8 mouse cellular contexts compared by ENCODE assay signal in genomic region chr19:53084735-53085134, GRCm38 (mm10). TPM values are rescaled to one million over a fixed set of nuclear protein-coding genes. Genes with fewer than 3 reads are reported as not detected.
DNase-seq lines count a peak whose midpoint lies in the region; ATAC-seq and TF ChIP-seq lines count a peak whose summit lies in the region.

No protein-coding gene starts in this region.

- ATAC-seq in limb, embryonic 14.5 days (ENCODE audit: low FRiP score, low read depth): peak; percentile 39; the same call in 1 of the 2 replicates
- ATAC-seq in forebrain, embryonic 12.5 days (ENCODE audit: low FRiP score): no peak
- no peak for ATAC-seq in forebrain, embryonic 14.5 days

- 0 out of 2 replicates have a peak, but pooled peaks cover 4% of the 10 kb centered on the region for H3K9me3 ChIP-seq in heart, embryonic 10.5 days
- H3K9me3 ChIP-seq in limb, embryonic 14.5 days (ENCODE audit: control insufficient read depth, low read length): no peaks in the 10 kb centered on the region
- H3K9me3 ChIP-seq in forebrain, embryonic 12.5 days: no peaks in the 10 kb centered on the region
- H3K9me3 ChIP-seq in forebrain, embryonic 14.5 days (replicated peaks; ENCODE audit: control insufficient read depth, low read length): no peaks in the 10 kb centered on the region

- no peak overlapping the region for H3K4me2 ChIP-seq in limb, embryonic 14.5 days (replicated peaks; ENCODE audit: low read depth, low read length, severe bottlenecking)
- H3K4me2 ChIP-seq in forebrain, embryonic 12.5 days: no peak overlapping the region
- H3K4me2 ChIP-seq in forebrain, embryonic 14.5 days (ENCODE audit: low read length): no peak overlapping the region

- no peak for TF ChIP-seq POLR2A in brain, embryonic 14.5 days (IDR thresholded peaks at IDR 0.05; ENCODE audit: borderline replicate concordance, extremely low read depth, insufficient read depth, insufficient read length, poor library complexity, severe bottlenecking)
- TF ChIP-seq POLR2A in limb, embryonic 14.5 days (IDR thresholded peaks at IDR 0.05; ENCODE audit: borderline replicate concordance, extremely low read depth, insufficient read depth, insufficient read length): no peak

- WGBS in heart, embryonic 10.5 days: 43% methylated on average over 5 of the region's 5 CpGs
- 38% methylated on average over 5 of the region's 5 CpGs for WGBS in limb, embryonic 14.5 days
- 76% methylated on average over 5 of the region's 5 CpGs for WGBS in forebrain, embryonic 12.5 days
- WGBS in forebrain, embryonic 14.5 days: 72% methylated on average over 5 of the region's 5 CpGs

- H3K36me3 ChIP-seq in heart, embryonic 10.5 days: peaks cover 5% of the 10 kb centered on the region; the same call in 1 of the 2 replicates
- no peaks in the 10 kb centered on the region for H3K36me3 ChIP-seq in limb, embryonic 14.5 days (ENCODE audit: control insufficient read depth, insufficient read depth, low read length)
- H3K36me3 ChIP-seq in forebrain, embryonic 12.5 days (replicated peaks): no peaks in the 10 kb centered on the region
- H3K36me3 ChIP-seq in forebrain, embryonic 14.5 days (ENCODE audit: control insufficient read depth, insufficient read depth, low read length): no peaks in the 10 kb centered on the region

- no peak overlapping the region for H3K4me3 ChIP-seq in heart, embryonic 10.5 days
- H3K4me3 ChIP-seq in limb, embryonic 14.5 days (replicated peaks; ENCODE audit: low read length): no peak overlapping the region
- H3K4me3 ChIP-seq in forebrain, embryonic 12.5 days (replicated peaks): no peak overlapping the region
- H3K4me3 ChIP-seq in forebrain, embryonic 14.5 days (ENCODE audit: low read depth, low read length): no peak overlapping the region

- peak; percentile 48 for DNase-seq in adrenal gland, adult 2 months
- DNase-seq in adrenal gland, postnatal 14 days: no peak
- peak; percentile 44 for DNase-seq in brain, embryonic 14.5 days (ENCODE audit: low read depth)
- DNase-seq in heart, embryonic 10.5 days (ENCODE audit: low spot score): no peak
- DNase-seq in limb, embryonic 14.5 days (ENCODE audit: low spot score): peak; percentile 72
- DNase-seq in ovary, postnatal 10 days (ENCODE audit: low spot score): no peak
- DNase-seq in forebrain, embryonic 14.5 days (ENCODE audit: low spot score): no peak

- no peak overlapping the region for H3K9ac ChIP-seq in limb, embryonic 14.5 days (ENCODE audit: low read depth, low read length, severe bottlenecking)
- H3K9ac ChIP-seq in forebrain, embryonic 12.5 days: no peak overlapping the region
- no peak overlapping the region for H3K9ac ChIP-seq in forebrain, embryonic 14.5 days (ENCODE audit: low read length)

- no peak for TF ChIP-seq CTCF in brain, embryonic 14.5 days (IDR thresholded peaks at IDR 0.05; ENCODE audit: borderline replicate concordance, extremely low read depth, insufficient read depth, insufficient read length)

- H3K27me3 ChIP-seq in heart, embryonic 10.5 days (ENCODE audit: insufficient read depth, poor library complexity, severe bottlenecking): no peaks in the 10 kb centered on the region
- H3K27me3 ChIP-seq in limb, embryonic 14.5 days (ENCODE audit: control insufficient read depth, insufficient read depth, low read length): no peaks in the 10 kb centered on the region
- no peaks in the 10 kb centered on the region for H3K27me3 ChIP-seq in forebrain, embryonic 12.5 days
- no peaks in the 10 kb centered on the region for H3K27me3 ChIP-seq in forebrain, embryonic 14.5 days (replicated peaks; ENCODE audit: control insufficient read depth, insufficient read depth, low read length)

- 0 out of 2 replicates have a peak overlapping the region, but pooled peaks have one; percentile 16 for H3K27ac ChIP-seq in heart, embryonic 10.5 days
- no peak overlapping the region for H3K27ac ChIP-seq in limb, embryonic 14.5 days (replicated peaks; ENCODE audit: low read depth, low read length)
- no peak overlapping the region for H3K27ac ChIP-seq in forebrain, embryonic 12.5 days
- H3K27ac ChIP-seq in forebrain, embryonic 14.5 days (ENCODE audit: low read depth, low read length): no peak overlapping the region

- H3K4me1 ChIP-seq in heart, embryonic 10.5 days: peaks cover 35% of the 10 kb centered on the region
- peaks cover 32% of the 10 kb centered on the region for H3K4me1 ChIP-seq in limb, embryonic 14.5 days (ENCODE audit: control insufficient read depth, insufficient read depth, low read length)
- H3K4me1 ChIP-seq in forebrain, embryonic 12.5 days: peaks cover 12% of the 10 kb centered on the region
- H3K4me1 ChIP-seq in forebrain, embryonic 14.5 days (ENCODE audit: control insufficient read depth, insufficient read depth, low read length): peaks cover 10% of the 10 kb centered on the region; the same call in 1 of the 2 replicates

RNA-seq across cellular contexts. Expression of gene Xpnpep1, which starts 44.7 kb away (rescaled TPM):
- 10 to 100 TPM; 73.7 to 82.0 TPM for total RNA-seq in adrenal gland, adult 2 months (2021)
- polyA plus RNA-seq in adrenal gland, adult 2 months (2012; rRNA removed): 41.6 and 47.4 TPM in 2 replicates
- 104 and 108 TPM in 2 replicates for total RNA-seq in adrenal gland, postnatal 14 days (2021)
- polyA plus RNA-seq in brain, embryonic 14.5 days (2012; rRNA removed): 88.4 and 93.8 TPM in 2 replicates
- polyA plus RNA-seq in heart, embryonic 10.5 days (2016; fragmentation: Nextera tagmentation; extraction: Ambion mirVana): 193 and 211 TPM in 2 replicates
- 101 and 111 TPM in 2 replicates for polyA plus RNA-seq in limb, embryonic 14.5 days (2012; rRNA removed)
- polyA plus RNA-seq in limb, embryonic 14.5 days (2014; fragmentation: Nextera tagmentation; extraction: Ambion mirVana): 157 and 159 TPM in 2 replicates
- polyA plus RNA-seq in forebrain, embryonic 12.5 days (2016; fragmentation: Nextera tagmentation; extraction: Ambion mirVana): 140 and 147 TPM in 2 replicates
- polyA plus RNA-seq in forebrain, embryonic 14.5 days (2014; fragmentation: Nextera tagmentation; extraction: Ambion mirVana): 155 and 158 TPM in 2 replicates

RNA-seq across cellular contexts. Expression of gene Add3, which starts 55.5 kb away (rescaled TPM):
- 10 to 100 TPM; 43.1 to 46.6 TPM for total RNA-seq in adrenal gland, adult 2 months (2021)
- polyA plus RNA-seq in adrenal gland, adult 2 months (2012; rRNA removed): 9.4 and 11.6 TPM in 2 replicates
- total RNA-seq in adrenal gland, postnatal 14 days (2021): 67.6 and 74.5 TPM in 2 replicates
- 17.7 and 22.8 TPM in 2 replicates for polyA plus RNA-seq in brain, embryonic 14.5 days (2012; rRNA removed)
- 128 and 173 TPM in 2 replicates for polyA plus RNA-seq in heart, embryonic 10.5 days (2016; fragmentation: Nextera tagmentation; extraction: Ambion mirVana)
- 46.8 and 53.0 TPM in 2 replicates for polyA plus RNA-seq in limb, embryonic 14.5 days (2012; rRNA removed)
- polyA plus RNA-seq in limb, embryonic 14.5 days (2014; fragmentation: Nextera tagmentation; extraction: Ambion mirVana): 89.5 and 97.3 TPM in 2 replicates
- polyA plus RNA-seq in forebrain, embryonic 12.5 days (2016; fragmentation: Nextera tagmentation; extraction: Ambion mirVana): 48.5 and 51.2 TPM in 2 replicates
- polyA plus RNA-seq in forebrain, embryonic 14.5 days (2014; fragmentation: Nextera tagmentation; extraction: Ambion mirVana): 25.2 and 32.6 TPM in 2 replicates

Comparison
In these comparisons a context has a peak if more than half of its experiments do, and no peak if none do; other contexts are left out.
1. DNase-seq: peak in adrenal gland, adult 2 months (single experiment), brain, embryonic 14.5 days (single experiment) and limb, embryonic 14.5 days (single experiment); none in adrenal gland, postnatal 14 days (single experiment), heart, embryonic 10.5 days (single experiment), ovary, postnatal 10 days (single experiment) and forebrain, embryonic 14.5 days (single experiment).